Mouse (Mus musculus) macrophage (primary cell): Measurements from ENCODE around the gene Tlr7. TPM values are rescaled to one million over a fixed set of nuclear protein-coding genes. Genes with fewer than 3 reads are reported as not detected.

Experiments used
- polyA plus RNA-seq: library from polyadenylated mRNA; stranded (reverse); fragments of 250-400 nt; gene quantifications from 3 replicates; pipeline ENCODE4 v1.2.4, GENCODE M21; 2018; ENCODE audit warnings: inconsistent platforms

Gene Tlr7
- polyA plus RNA-seq, 1 experiment from 2014 or later = 167 TPM

Other genes starting within 250 kb of the Tlr7 start
- gene Tmsb4x, start 121.2 kb downstream of the Tlr7 start, polyA plus RNA-seq = 6,334 to 16,092 TPM (median 9,092 TPM) in 3 replicates
- gene Tlr8, start 66.2 kb downstream of the Tlr7 start, polyA plus RNA-seq = 125 to 202 TPM (median 165 TPM) in 3 replicates
- 35.4 to 46.1 TPM (median 44.4 TPM) in 3 replicates for gene Prps2, start 52.2 kb upstream of the Tlr7 start, polyA plus RNA-seq